Mouse (Mus musculus) kidney, postnatal 0 days (tissue): ENCODE data around the gene Hist3h2a. TPM values are rescaled to one million over a fixed set of nuclear protein-coding genes. Genes with fewer than 3 reads are reported as not detected.

Experiments used
- ATAC-seq: fragments of 200-750 bp; cut with Nextera tagmentation; replicated peaks from 2 replicates; pipeline ENCODE4 v1.8.0; 2017; ENCODE audit warnings: low read depth, moderate number of reproducible peaks, moderate TSS enrichment, moderate library complexity; ENCODE audit not compliant: low FRiP score
- DNase-seq: peaks from one replicate; pipeline ENCODE4 v3.0.0-alpha.2; 2016; ENCODE audit warnings: low spot score
- H3K27ac ChIP-seq: fragments of 300-500 bp; sonication (generic); 2 replicates; pipeline ENCODE4 v1.5.1; 2014; ENCODE audit warnings: mild to moderate bottlenecking
- H3K27me3 ChIP-seq: fragments of 300-500 bp; sonication (generic); 2 replicates; pipeline ENCODE4 v1.6.1; 2014; ENCODE audit warnings: low read length, mixed read lengths; ENCODE audit not compliant: insufficient read depth
- H3K36me3 ChIP-seq: fragments of 300-500 bp; sonication (generic); 2 replicates; pipeline ENCODE4 v1.6.1; 2014; ENCODE audit warnings: low read length, mixed read lengths; ENCODE audit not compliant: insufficient read depth
- H3K4me1 ChIP-seq: fragments of 300-500 bp; sonication (generic); replicated peaks from 2 replicates; pipeline ENCODE4 v1.6.1; 2014; ENCODE audit warnings: antibody characterized with exemption, low read length, mixed read lengths; ENCODE audit not compliant: insufficient read depth
- H3K4me2 ChIP-seq: fragments of 300-500 bp; sonication (generic); 2 replicates; pipeline ENCODE4 v1.6.1; 2014; ENCODE audit warnings: mild to moderate bottlenecking, low read length, moderate library complexity, mixed read lengths
- H3K4me3 ChIP-seq: fragments of 300-500 bp; sonication (generic); replicated peaks from 2 replicates; pipeline ENCODE4 v1.5.1; 2014; ENCODE audit warnings: low read depth, low read length
- H3K9ac ChIP-seq: fragments of 300-500 bp; sonication (generic); 2 replicates; pipeline ENCODE4 v1.6.1; 2014; ENCODE audit warnings: low read depth, low read length
- H3K9me3 ChIP-seq: fragments of 300-500 bp; sonication (generic); replicated peaks from 2 replicates; pipeline ENCODE4 v1.6.1; 2016; ENCODE audit warnings: low read length, inconsistent platforms, mixed read lengths
- CTCF ChIP-seq: IDR thresholded peaks from 2 replicates; pipeline ENCODE4 v1.5.1; 2016; ENCODE audit warnings: antibody characterized with exemption, low read depth, mild to moderate bottlenecking, moderate library complexity
- WGBS: fragments of 180-500 bp; shearing (Covaris S2); extraction: QIAGEN DNeasy Blood & Tissue Kit; methylation state at CpG from one replicate; pipeline ENCODE4 v1.1.7; 2014; 5-methylcytosine and 5-hydroxymethylcytosine counted together
- polyA plus RNA-seq: library from polyadenylated mRNA; unstranded; fragments of >200 nt; fragmentation: Nextera tagmentation; extraction: Ambion mirVana; gene quantifications from 2 replicates; pipeline ENCODE4 v1.2.1, GENCODE M21; 2015

The Hist3h2a gene
- polyA plus RNA-seq, 1 experiment from 2014 or later = 40.9 TPM

- H3K36me3 ChIP-seq = peaks cover 42% of the 10 kb centered on the region
- no peak overlapping the region for H3K9ac ChIP-seq
- no peak overlapping the region for H3K4me2 ChIP-seq
- H3K27me3 ChIP-seq = no peaks in the 10 kb centered on the region
- H3K27ac ChIP-seq = no peak overlapping the region
- TF ChIP-seq CTCF = no peak
- ATAC-seq (no peak), DNase-seq (no peak)
- 0 out of 2 replicates have a peak, but pooled peaks cover under 1% of the 10 kb centered on the region for H3K4me1 ChIP-seq
- 96% methylated on average over 4 of the region's 4 CpGs for WGBS
- no peak overlapping the region for H3K4me3 ChIP-seq
- H3K9me3 ChIP-seq = no peaks in the 10 kb centered on the region
These were observed 34.7 kb downstream of the Hist3h2a start for GRCm38 (mm10) chr11:58989166-58989565.

GRCm38 (mm10) chr11:58990141-58990540 is 35.7 kb downstream of the Hist3h2a start:
- Histone ChIP-seq H3K9me3 (no peaks in the 10 kb centered on the region), H3K9ac (no peak overlapping the region), H3K4me3 (no peak overlapping the region), H3K4me1 (0 out of 2 replicates have a peak, but pooled peaks cover 3% of the 10 kb centered on the region), H3K27me3 (no peaks in the 10 kb centered on the region), H3K27ac (no peak overlapping the region), H3K4me2 (no peak overlapping the region), H3K36me3 (peaks cover 37% of the 10 kb centered on the region)
- ATAC-seq (no peak), DNase-seq (no peak)
- WGBS = 88% methylated on average over 17 of the region's 17 CpGs
- no peak for TF ChIP-seq CTCF

GRCm38 (mm10) chr11:58990794-58991193 is 36.3 kb downstream of the Hist3h2a start:
- DNase-seq (no peak), ATAC-seq (no peak)
- no peak for TF ChIP-seq CTCF
- Histone ChIP-seq H3K9me3 (no peaks in the 10 kb centered on the region), H3K27me3 (no peaks in the 10 kb centered on the region), H3K9ac (no peak overlapping the region), H3K4me1 (0 out of 2 replicates have a peak, but pooled peaks cover 3% of the 10 kb centered on the region), H3K36me3 (peaks cover 35% of the 10 kb centered on the region), H3K4me3 (no peak overlapping the region), H3K4me2 (no peak overlapping the region), H3K27ac (no peak overlapping the region)
- WGBS = 83% methylated on average over 9 of the region's 9 CpGs

- Histone ChIP-seq H3K4me3 (no peak overlapping the region), H3K9ac (no peak overlapping the region), H3K9me3 (no peaks in the 10 kb centered on the region), H3K4me2 (no peak overlapping the region), H3K27ac (no peak overlapping the region), H3K27me3 (no peaks in the 10 kb centered on the region), H3K36me3 (peaks cover 35% of the 10 kb centered on the region), H3K4me1 (0 out of 2 replicates have a peak, but pooled peaks cover 3% of the 10 kb centered on the region)
- WGBS = 83% methylated on average over 3 of the region's 3 CpGs
- no peak for TF ChIP-seq CTCF
- ATAC-seq = no peak
- no peak for DNase-seq
These were observed 37.4 kb downstream of the Hist3h2a start for GRCm38 (mm10) chr11:58991911-58992310.

- ATAC-seq (no peak), DNase-seq (no peak)
- no peak for TF ChIP-seq CTCF
- no peak overlapping the region for H3K4me2 ChIP-seq
- H3K9me3 ChIP-seq = no peaks in the 10 kb centered on the region
- H3K36me3 ChIP-seq = peaks cover 25% of the 10 kb centered on the region
- no peaks in the 10 kb centered on the region for H3K27me3 ChIP-seq
- 68% methylated on average over 6 of the region's 6 CpGs for WGBS
- H3K27ac ChIP-seq = no peak overlapping the region
- no peak overlapping the region for H3K4me3 ChIP-seq
- no peak overlapping the region for H3K9ac ChIP-seq
- 0 out of 2 replicates have a peak, but pooled peaks cover 3% of the 10 kb centered on the region for H3K4me1 ChIP-seq
These were observed 38.7 kb downstream of the Hist3h2a start for GRCm38 (mm10) chr11:58993091-58993670.

- Histone ChIP-seq H3K27me3 (no peaks in the 10 kb centered on the region), H3K9ac (no peak overlapping the region), H3K9me3 (no peaks in the 10 kb centered on the region), H3K27ac (no peak overlapping the region), H3K4me2 (peak overlapping the region; percentile 56), H3K4me1 (0 out of 2 replicates have a peak, but pooled peaks cover 3% of the 10 kb centered on the region), H3K4me3 (peak overlapping the region; percentile 26), H3K36me3 (peaks cover 15% of the 10 kb centered on the region; the same call in 1 of the 2 replicates)
- ATAC-seq (peak; percentile 81), DNase-seq (peak; percentile 68)
- WGBS = under 1% methylated on average over 35 of the region's 35 CpGs
- peak; percentile 34; the same call in 1 of the 2 replicates for TF ChIP-seq CTCF
These were observed 39.9 kb downstream of the Hist3h2a start for GRCm38 (mm10) chr11:58994337-58994826.
